Mouse (Mus musculus): Measurements from ENCODE around the gene Plekhg1. TPM values are rescaled to one million over a fixed set of nuclear protein-coding genes. Genes with fewer than 3 reads are reported as not detected.

Plekhg1 gene
- polyA plus RNA-seq, 1 experiment from 2014 or later = 4.8 TPM

- H3K4me2 ChIP-seq (replicated peaks; ENCODE audit: low read depth) = no peak overlapping the region
- no peaks in the 10 kb centered on the region for H3K4me1 ChIP-seq (replicated peaks; ENCODE audit: control insufficient read depth, insufficient read depth)
- no peaks in the 10 kb centered on the region for H3K36me3 ChIP-seq (ENCODE audit: control insufficient read depth, insufficient read depth, low read length)
- no peak for TF ChIP-seq EP300 (optimal IDR thresholded peaks at IDR 0.05)
- TF ChIP-seq CTCF (IDR thresholded peaks at IDR 0.05; ENCODE audit: low read depth) = no peak
- no peaks in the 10 kb centered on the region for H3K9me3 ChIP-seq (ENCODE audit: control insufficient read depth, low read length)
- no peaks in the 10 kb centered on the region for H3K27me3 ChIP-seq (ENCODE audit: control insufficient read depth, insufficient read depth, low read length)
- WGBS = 86% methylated on average over 11 of the region's 11 CpGs
- ATAC-seq (ENCODE audit: low FRiP score, low TSS enrichment) (no peak), DNase-seq (ENCODE audit: low spot score) (no peak)
- no peak overlapping the region for H3K9ac ChIP-seq (ENCODE audit: low read length)
- H3K4me3 ChIP-seq (ENCODE audit: low read depth, low read length) = no peak overlapping the region
- no peak overlapping the region; the same call in 1 of the 2 replicates for H3K27ac ChIP-seq (replicated peaks)
Observed at GRCm38 (mm10) chr10:3939895-3940595, 199.9 kb downstream of the Plekhg1 start.

- Histone ChIP-seq H3K27me3 (ENCODE audit: control insufficient read depth, insufficient read depth, low read length) (no peaks in the 10 kb centered on the region), H3K9ac (ENCODE audit: low read length) (no peak overlapping the region), H3K9me3 (ENCODE audit: control insufficient read depth, low read length) (no peaks in the 10 kb centered on the region), H3K4me3 (ENCODE audit: low read depth, low read length) (no peak overlapping the region), H3K4me1 (replicated peaks; ENCODE audit: control insufficient read depth, insufficient read depth) (no peaks in the 10 kb centered on the region), H3K36me3 (ENCODE audit: control insufficient read depth, insufficient read depth, low read length) (no peaks in the 10 kb centered on the region), H3K27ac (replicated peaks) (no peak overlapping the region; the same call in 1 of the 2 replicates), H3K4me2 (replicated peaks; ENCODE audit: low read depth) (no peak overlapping the region)
- no peak for TF ChIP-seq EP300 (optimal IDR thresholded peaks at IDR 0.05)
- TF ChIP-seq CTCF (IDR thresholded peaks at IDR 0.05; ENCODE audit: low read depth) = no peak
- DNase-seq (ENCODE audit: low spot score) (no peak), ATAC-seq (ENCODE audit: low FRiP score, low TSS enrichment) (no peak)
- WGBS = 80% methylated on average over 6 of the region's 6 CpGs
Observed at GRCm38 (mm10) chr10:3940596-3940975, 200.4 kb downstream of the Plekhg1 start.

- Histone ChIP-seq H3K9me3 (ENCODE audit: control insufficient read depth, low read length) (no peaks in the 10 kb centered on the region), H3K36me3 (ENCODE audit: control insufficient read depth, insufficient read depth, low read length) (no peaks in the 10 kb centered on the region), H3K4me2 (replicated peaks; ENCODE audit: low read depth) (no peak overlapping the region), H3K27me3 (ENCODE audit: control insufficient read depth, insufficient read depth, low read length) (no peaks in the 10 kb centered on the region), H3K4me3 (ENCODE audit: low read depth, low read length) (no peak overlapping the region), H3K27ac (replicated peaks) (peak overlapping the region; percentile 76), H3K4me1 (replicated peaks; ENCODE audit: control insufficient read depth, insufficient read depth) (no peaks in the 10 kb centered on the region), H3K9ac (ENCODE audit: low read length) (no peak overlapping the region)
- 29% methylated on average over 11 of the region's 11 CpGs for WGBS
- DNase-seq (ENCODE audit: low spot score) = peak; percentile 87
- TF ChIP-seq EP300 (optimal IDR thresholded peaks at IDR 0.05) = no peak
- TF ChIP-seq CTCF (IDR thresholded peaks at IDR 0.05; ENCODE audit: low read depth) = no peak
- ATAC-seq (ENCODE audit: low FRiP score, low TSS enrichment) = peak; percentile 95
Observed at GRCm38 (mm10) chr10:3941054-3941757, 201.0 kb downstream of the Plekhg1 start.

GRCm38 (mm10) chr10:3942289-3942688 lies 202.1 kb downstream of the Plekhg1 start:
- no peaks in the 10 kb centered on the region for H3K4me1 ChIP-seq (replicated peaks; ENCODE audit: control insufficient read depth, insufficient read depth)
- no peak overlapping the region for H3K4me3 ChIP-seq (ENCODE audit: low read depth, low read length)
- ATAC-seq (ENCODE audit: low FRiP score, low TSS enrichment) (no peak), DNase-seq (ENCODE audit: low spot score) (no peak)
- TF ChIP-seq CTCF (IDR thresholded peaks at IDR 0.05; ENCODE audit: low read depth) = no peak
- no peak for TF ChIP-seq EP300 (optimal IDR thresholded peaks at IDR 0.05)
- no peak overlapping the region for H3K9ac ChIP-seq (ENCODE audit: low read length)
- WGBS = 59% methylated on average over 6 of the region's 6 CpGs
- no peaks in the 10 kb centered on the region for H3K9me3 ChIP-seq (ENCODE audit: control insufficient read depth, low read length)
- H3K27me3 ChIP-seq (ENCODE audit: control insufficient read depth, insufficient read depth, low read length) = no peaks in the 10 kb centered on the region
- no peak overlapping the region for H3K4me2 ChIP-seq (replicated peaks; ENCODE audit: low read depth)
- H3K36me3 ChIP-seq (ENCODE audit: control insufficient read depth, insufficient read depth, low read length) = no peaks in the 10 kb centered on the region
- peak overlapping the region; percentile 76 for H3K27ac ChIP-seq (replicated peaks)

- Histone ChIP-seq H3K9me3 (ENCODE audit: control insufficient read depth, low read length) (no peaks in the 10 kb centered on the region), H3K4me3 (ENCODE audit: low read depth, low read length) (no peak overlapping the region), H3K4me1 (replicated peaks; ENCODE audit: control insufficient read depth, insufficient read depth) (no peaks in the 10 kb centered on the region), H3K9ac (ENCODE audit: low read length) (no peak overlapping the region), H3K4me2 (replicated peaks; ENCODE audit: low read depth) (no peak overlapping the region), H3K36me3 (ENCODE audit: control insufficient read depth, insufficient read depth, low read length) (no peaks in the 10 kb centered on the region), H3K27ac (replicated peaks) (no peak overlapping the region), H3K27me3 (ENCODE audit: control insufficient read depth, insufficient read depth, low read length) (no peaks in the 10 kb centered on the region)
- WGBS = 24% methylated on average over 10 of the region's 10 CpGs
- DNase-seq (ENCODE audit: low spot score) = peak; percentile 64
- TF ChIP-seq EP300 (optimal IDR thresholded peaks at IDR 0.05) = no peak
- TF ChIP-seq CTCF (IDR thresholded peaks at IDR 0.05; ENCODE audit: low read depth) = peak; percentile 97
- no peak for ATAC-seq (ENCODE audit: low FRiP score, low TSS enrichment)
Observed at GRCm38 (mm10) chr10:3943492-3944395, 203.6 kb downstream of the Plekhg1 start.
